Mouse (Mus musculus): ENCODE data around the gene Cfap43. TPM values are rescaled to one million over a fixed set of nuclear protein-coding genes. Genes with fewer than 3 reads are reported as not detected.

Cfap43 gene
- polyA plus RNA-seq, 1 experiment from 2014 or later: 0.10 TPM

- ATAC-seq (ENCODE audit: insufficient number of reproducible peaks, low FRiP score): no peak
- Histone ChIP-seq H3K27me3 (replicated peaks) (no peaks in the 10 kb centered on the region), H3K36me3 (no peaks in the 10 kb centered on the region), H3K9ac (no peak overlapping the region), H3K4me2 (no peak overlapping the region), H3K4me1 (replicated peaks) (no peaks in the 10 kb centered on the region), H3K27ac (ENCODE audit: poor library complexity, severe bottlenecking) (no peak overlapping the region), H3K9me3 (replicated peaks) (0 out of 2 replicates have a peak, but pooled peaks cover 3% of the 10 kb centered on the region), H3K4me3 (no peak overlapping the region)
- WGBS: 65% methylated on average over 8 of the region's 8 CpGs
Measured at GRCm38 (mm10) chr19:47700509-47700908, 218.6 kb downstream of the Cfap43 start.

- Histone ChIP-seq H3K9me3 (replicated peaks) (0 out of 2 replicates have a peak, but pooled peaks cover 3% of the 10 kb centered on the region), H3K9ac (no peak overlapping the region), H3K27ac (ENCODE audit: poor library complexity, severe bottlenecking) (no peak overlapping the region), H3K36me3 (no peaks in the 10 kb centered on the region), H3K4me2 (no peak overlapping the region), H3K4me1 (replicated peaks) (no peaks in the 10 kb centered on the region), H3K27me3 (replicated peaks) (no peaks in the 10 kb centered on the region), H3K4me3 (no peak overlapping the region)
- ATAC-seq (ENCODE audit: insufficient number of reproducible peaks, low FRiP score): no peak
- whole genome bisulfite sequencing: 59% methylated on average over 9 of the region's 9 CpGs
Measured at GRCm38 (mm10) chr19:47699743-47700142, 219.3 kb downstream of the Cfap43 start.

- no peaks in the 10 kb centered on the region for H3K27me3 ChIP-seq (replicated peaks)
- no peak overlapping the region for H3K4me2 ChIP-seq
- WGBS: 70% methylated on average over 9 of the region's 9 CpGs
- H3K36me3 ChIP-seq: no peaks in the 10 kb centered on the region
- no peak for ATAC-seq (ENCODE audit: insufficient number of reproducible peaks, low FRiP score)
- no peaks in the 10 kb centered on the region for H3K4me1 ChIP-seq (replicated peaks)
- H3K9me3 ChIP-seq (replicated peaks): 0 out of 2 replicates have a peak, but pooled peaks cover 3% of the 10 kb centered on the region
- no peak overlapping the region for H3K4me3 ChIP-seq
- H3K9ac ChIP-seq: no peak overlapping the region
- H3K27ac ChIP-seq (ENCODE audit: poor library complexity, severe bottlenecking): no peak overlapping the region
Measured at GRCm38 (mm10) chr19:47698266-47698665, 220.8 kb downstream of the Cfap43 start.

- ATAC-seq (ENCODE audit: insufficient number of reproducible peaks, low FRiP score): no peak
- Histone ChIP-seq H3K4me3 (no peak overlapping the region), H3K9ac (no peak overlapping the region), H3K4me1 (replicated peaks) (no peaks in the 10 kb centered on the region), H3K36me3 (no peaks in the 10 kb centered on the region), H3K27ac (ENCODE audit: poor library complexity, severe bottlenecking) (no peak overlapping the region), H3K27me3 (replicated peaks) (no peaks in the 10 kb centered on the region), H3K4me2 (no peak overlapping the region), H3K9me3 (replicated peaks) (0 out of 2 replicates have a peak, but pooled peaks cover 1% of the 10 kb centered on the region)
- 79% methylated on average over 11 of the region's 11 CpGs for WGBS
Measured at GRCm38 (mm10) chr19:47697067-47697466, 222.0 kb downstream of the Cfap43 start.

GRCm38 (mm10) chr19:47696411-47696810 is 222.7 kb downstream of the Cfap43 start:
- whole genome bisulfite sequencing: 90% methylated on average over 8 of the region's 8 CpGs
- H3K27ac ChIP-seq (ENCODE audit: poor library complexity, severe bottlenecking): no peak overlapping the region
- H3K4me1 ChIP-seq (replicated peaks): no peaks in the 10 kb centered on the region
- no peaks in the 10 kb centered on the region for H3K9me3 ChIP-seq (replicated peaks)
- H3K36me3 ChIP-seq: no peaks in the 10 kb centered on the region
- no peak overlapping the region for H3K4me2 ChIP-seq
- ATAC-seq (ENCODE audit: insufficient number of reproducible peaks, low FRiP score): no peak
- no peaks in the 10 kb centered on the region for H3K27me3 ChIP-seq (replicated peaks)
- H3K4me3 ChIP-seq: no peak overlapping the region
- H3K9ac ChIP-seq: no peak overlapping the region

- Histone ChIP-seq H3K4me2 (no peak overlapping the region), H3K4me1 (replicated peaks) (no peaks in the 10 kb centered on the region), H3K9me3 (replicated peaks) (no peaks in the 10 kb centered on the region), H3K27me3 (replicated peaks) (no peaks in the 10 kb centered on the region), H3K27ac (ENCODE audit: poor library complexity, severe bottlenecking) (no peak overlapping the region), H3K9ac (no peak overlapping the region), H3K4me3 (no peak overlapping the region), H3K36me3 (no peaks in the 10 kb centered on the region)
- ATAC-seq (ENCODE audit: insufficient number of reproducible peaks, low FRiP score): no peak
- 75% methylated on average over 6 of the region's 6 CpGs for WGBS
Measured at GRCm38 (mm10) chr19:47695725-47696124, 223.4 kb downstream of the Cfap43 start.

GRCm38 (mm10) chr19:47691994-47692393 is 227.1 kb downstream of the Cfap43 start, which contains the start of gene Col17a1:
Col17a1 (minus strand) TSS chr19:47692094.
- Histone ChIP-seq H3K4me1 (replicated peaks) (no peaks in the 10 kb centered on the region), H3K9me3 (replicated peaks) (no peaks in the 10 kb centered on the region), H3K4me3 (no peak within 1 kb of the TSS), H3K36me3 (no peaks in the 10 kb centered on the region), H3K27ac (ENCODE audit: poor library complexity, severe bottlenecking) (no peak within 1 kb of the TSS), H3K4me2 (no peak within 1 kb of the TSS), H3K9ac (no peak within 1 kb of the TSS), H3K27me3 (replicated peaks) (no peaks in the 10 kb centered on the region)
- WGBS: 75% methylated on average over 6 of the region's 6 CpGs
- ATAC-seq (ENCODE audit: insufficient number of reproducible peaks, low FRiP score): no peak

- H3K27ac ChIP-seq (ENCODE audit: poor library complexity, severe bottlenecking): no peak overlapping the region
- 61% methylated on average over 7 of the region's 7 CpGs for WGBS
- H3K27me3 ChIP-seq (replicated peaks): no peaks in the 10 kb centered on the region
- H3K9me3 ChIP-seq (replicated peaks): no peaks in the 10 kb centered on the region
- H3K9ac ChIP-seq: no peak overlapping the region
- H3K4me2 ChIP-seq: no peak overlapping the region
- H3K36me3 ChIP-seq: no peaks in the 10 kb centered on the region
- no peak for ATAC-seq (ENCODE audit: insufficient number of reproducible peaks, low FRiP score)
- no peaks in the 10 kb centered on the region for H3K4me1 ChIP-seq (replicated peaks)
- no peak overlapping the region for H3K4me3 ChIP-seq
Measured at GRCm38 (mm10) chr19:47689592-47689991, 229.5 kb downstream of the Cfap43 start.

Small RNAs within 50 kb of the gene (microRNA-seq; reads per million reads assigned to microRNA genes)
- gene Gm22240: not detected
- not detected for gene Mir8090

Other genes starting within 250 kb of the Cfap43 start
- gene Col17a1, start 227.2 kb downstream of the Cfap43 start, polyA plus RNA-seq (2016; fragmentation: Nextera tagmentation; extraction: Ambion mirVana): 0.36 and 0.69 TPM in 2 replicates
- gene Sfr1, start 187.6 kb downstream of the Cfap43 start, polyA plus RNA-seq (2016; fragmentation: Nextera tagmentation; extraction: Ambion mirVana): 258 and 263 TPM in 2 replicates
- 81.4 and 84.0 TPM in 2 replicates for gene Gsto1, start 64.3 kb downstream of the Cfap43 start, polyA plus RNA-seq (2016; fragmentation: Nextera tagmentation; extraction: Ambion mirVana)
- 0.76 and 1.3 TPM in 2 replicates for gene Gsto2, start 53.8 kb downstream of the Cfap43 start, polyA plus RNA-seq (2016; fragmentation: Nextera tagmentation; extraction: Ambion mirVana)
- gene Itprip, start within 50 bp of the Cfap43 start, polyA plus RNA-seq (2016; fragmentation: Nextera tagmentation; extraction: Ambion mirVana): 24.4 and 25.5 TPM in 2 replicates
- not detected in 2 replicates for gene Cfap58, start 18.4 kb upstream of the Cfap43 start, polyA plus RNA-seq (2016; fragmentation: Nextera tagmentation; extraction: Ambion mirVana)

Measured in heart, embryonic 12.5 days (tissue).